Mouse (Mus musculus): ENCODE data around the gene Sppl3. TPM values are rescaled to one million over a fixed set of nuclear protein-coding genes. Genes with fewer than 3 reads are reported as not detected.

Sppl3 gene
- total RNA-seq, 1 experiment from 2014 or later, result 34.4 TPM

GRCm38 (mm10) chr5:114996447-114996846 is 14.5 kb upstream of the Sppl3 start:
- ATAC-seq (replicated peaks; ENCODE audit: low read depth, poor library complexity, severe bottlenecking), result peak; percentile 50; the same call in 1 of the 2 replicates

DNA sequence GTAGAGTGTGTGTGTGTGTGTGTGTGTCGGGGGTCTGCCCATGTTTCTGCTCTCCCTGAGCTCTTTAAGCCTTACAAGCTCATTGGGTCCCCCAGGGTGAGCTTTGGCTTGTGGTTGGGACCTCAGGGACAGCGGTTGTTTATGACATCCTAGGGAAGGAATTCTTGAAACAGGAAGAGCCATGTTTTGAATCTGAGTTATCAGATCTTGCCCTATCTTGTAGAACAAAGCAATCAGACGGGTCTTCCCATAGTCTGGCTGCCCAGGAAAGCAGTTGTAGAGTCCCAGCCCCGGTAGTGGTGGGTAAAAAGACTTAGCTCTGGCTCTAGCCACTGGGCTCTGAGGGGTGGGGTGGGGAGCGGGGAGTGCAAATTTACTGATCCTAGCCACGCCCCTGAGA is 13.6 kb upstream of the Sppl3 start:
- no peak for ATAC-seq (replicated peaks; ENCODE audit: low read depth, poor library complexity, severe bottlenecking)

GRCm38 (mm10) chr5:115000503-115000902 is 10.4 kb upstream of the Sppl3 start:
- ATAC-seq (replicated peaks; ENCODE audit: low read depth, poor library complexity, severe bottlenecking), result no peak

DNA sequence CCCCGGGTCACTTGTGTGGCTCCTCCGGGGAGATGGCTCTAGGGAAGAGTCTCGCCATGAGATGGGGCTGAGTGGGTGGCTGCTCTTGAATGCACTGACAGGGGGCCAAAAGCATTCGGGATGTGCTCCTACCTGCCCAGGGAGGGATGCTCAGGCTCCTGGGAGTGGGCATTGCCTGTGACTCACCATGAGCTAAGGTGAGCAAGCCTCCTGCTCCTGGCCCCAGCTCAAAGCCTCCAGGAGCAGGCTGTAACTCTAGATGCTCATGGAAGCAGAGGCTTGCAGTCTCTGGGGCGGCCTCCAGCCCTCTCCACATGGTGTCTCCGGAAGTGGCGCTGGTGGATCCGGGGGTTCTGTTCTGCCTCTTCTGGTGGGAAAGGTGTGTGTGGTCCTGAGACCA is 9.5 kb upstream of the Sppl3 start:
- ATAC-seq (replicated peaks; ENCODE audit: low read depth, poor library complexity, severe bottlenecking), result no peak

GRCm38 (mm10) chr5:115002781-115003180 is 8.2 kb upstream of the Sppl3 start:
- peak; percentile 18; the same call in 1 of the 2 replicates for ATAC-seq (replicated peaks; ENCODE audit: low read depth, poor library complexity, severe bottlenecking)

DNA sequence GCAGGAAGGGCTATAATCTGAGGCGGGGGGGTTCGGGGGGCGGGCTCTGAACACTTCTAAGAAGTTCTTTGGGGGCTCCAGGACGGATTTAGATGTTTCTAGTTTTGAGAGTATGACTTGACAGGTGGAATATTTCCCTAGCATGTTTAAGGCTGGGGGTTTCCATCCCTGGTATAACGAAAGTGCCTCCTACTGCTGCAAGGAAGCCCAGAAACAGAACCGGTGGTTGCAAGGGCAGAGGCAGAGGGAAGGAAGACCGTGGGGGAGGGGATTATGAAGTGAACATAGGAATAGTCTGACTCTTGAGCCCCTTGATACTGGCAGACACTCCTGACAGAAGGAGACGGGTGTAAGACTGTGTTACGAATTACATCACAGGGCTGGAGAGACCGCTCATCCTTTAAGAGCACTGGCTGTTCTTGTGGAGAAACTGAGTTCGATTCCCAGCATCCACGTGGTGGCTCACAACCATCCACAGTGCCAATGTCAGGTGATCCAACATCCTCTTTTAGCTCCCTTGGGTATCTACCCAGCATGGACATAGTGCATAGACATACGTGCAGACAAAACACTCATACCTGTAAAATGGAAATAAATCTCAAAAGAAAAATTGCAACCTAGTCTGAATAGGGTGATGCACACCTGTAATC is 7.6 kb upstream of the Sppl3 start:
- ATAC-seq (replicated peaks; ENCODE audit: low read depth, poor library complexity, severe bottlenecking), result 0 out of 2 replicates have a peak, but pooled peaks have one; percentile 32

DNA sequence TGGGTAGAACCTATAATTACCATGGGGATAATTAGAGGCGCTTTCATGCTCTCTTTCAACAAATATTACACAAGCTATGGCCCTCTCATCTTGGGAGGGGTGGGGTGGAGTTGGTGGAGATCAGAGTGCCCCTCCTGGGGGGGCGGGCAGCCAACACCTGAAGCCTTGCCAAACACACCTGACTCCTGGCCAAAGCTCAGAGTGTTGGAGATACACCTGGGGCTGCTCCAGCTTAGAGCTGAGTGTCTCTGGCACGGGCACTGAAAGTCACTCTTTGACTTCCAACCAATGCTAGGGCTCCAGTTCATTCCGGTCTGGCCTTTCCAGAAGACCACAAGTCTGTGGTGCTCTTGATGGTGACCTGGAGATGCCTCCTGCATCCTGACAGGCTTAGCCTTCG is 3.2 kb upstream of the Sppl3 start:
- ATAC-seq (replicated peaks; ENCODE audit: low read depth, poor library complexity, severe bottlenecking), result no peak

- ATAC-seq (replicated peaks; ENCODE audit: low read depth, poor library complexity, severe bottlenecking), result no peak
Measured at GRCm38 (mm10) chr5:115008307-115008706, 2.6 kb upstream of the Sppl3 start.

- ATAC-seq (replicated peaks; ENCODE audit: low read depth, poor library complexity, severe bottlenecking), result no peak
Measured at GRCm38 (mm10) chr5:115009143-115009542, 1.8 kb upstream of the Sppl3 start.

DNA sequence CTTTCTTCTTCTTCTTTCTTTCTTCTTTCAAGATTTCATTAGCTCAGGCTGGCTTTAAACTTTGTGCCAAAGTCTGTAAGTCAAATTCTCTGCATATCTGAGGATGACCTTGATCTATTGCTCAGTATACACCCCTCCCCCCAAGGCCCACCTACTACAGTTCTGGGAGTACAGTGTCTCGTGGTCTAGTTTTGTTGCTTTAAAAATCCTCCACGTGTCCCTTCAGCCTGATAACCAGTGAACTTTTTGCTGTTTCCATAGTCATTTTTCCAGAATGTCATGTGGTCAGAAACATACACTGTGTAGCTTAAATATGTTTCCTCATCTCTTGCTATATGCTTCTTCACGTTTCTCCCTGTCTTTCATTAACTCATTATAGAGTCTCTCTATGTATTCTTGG is 976 bp upstream of the Sppl3 start:
- ATAC-seq (replicated peaks; ENCODE audit: low read depth, poor library complexity, severe bottlenecking), result no peak

GRCm38 (mm10) chr5:115011217-115011518 is 231 bp downstream of the Sppl3 start:
- ATAC-seq (replicated peaks; ENCODE audit: low read depth, poor library complexity, severe bottlenecking), result no peak

DNA sequence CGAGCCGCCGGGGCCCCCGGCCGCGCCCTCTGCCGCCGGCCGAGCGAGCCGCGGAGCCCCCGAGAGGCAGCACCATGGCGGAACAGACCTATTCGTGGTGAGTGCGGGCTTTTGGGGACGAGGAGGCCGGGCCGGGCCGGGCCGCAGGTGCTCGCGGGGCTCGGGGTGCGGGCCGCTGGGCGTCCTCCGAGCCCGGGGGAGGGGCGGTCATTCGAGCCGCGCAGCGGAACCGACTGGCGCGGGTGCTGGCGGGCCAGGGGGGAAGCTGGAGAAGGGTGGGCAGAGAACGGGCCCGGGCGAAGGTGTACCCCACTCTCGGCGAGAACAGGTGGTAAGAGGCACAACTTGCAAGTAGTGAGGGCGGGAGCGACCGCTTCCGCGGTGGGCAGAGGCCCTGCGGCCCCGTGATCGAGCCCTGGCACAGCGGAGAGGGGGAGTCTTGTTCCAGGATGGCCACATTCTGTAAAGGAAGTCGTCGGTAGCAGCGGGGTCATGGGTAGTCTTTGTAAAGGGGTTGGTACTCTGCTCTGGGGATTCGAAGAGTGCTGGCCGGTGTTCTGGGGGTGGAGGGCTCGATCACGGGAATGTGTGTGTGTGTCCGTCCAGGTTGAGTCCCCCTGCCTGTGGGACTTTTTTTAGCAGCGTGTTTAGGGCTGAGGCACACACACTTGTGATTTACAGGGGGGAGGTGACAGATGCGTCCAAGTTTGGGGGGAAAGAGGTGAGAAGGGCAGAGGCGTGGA is 753 bp downstream of the Sppl3 start:
- ATAC-seq (replicated peaks; ENCODE audit: low read depth, poor library complexity, severe bottlenecking), result peak; percentile 21; the same call in 1 of the 2 replicates

DNA sequence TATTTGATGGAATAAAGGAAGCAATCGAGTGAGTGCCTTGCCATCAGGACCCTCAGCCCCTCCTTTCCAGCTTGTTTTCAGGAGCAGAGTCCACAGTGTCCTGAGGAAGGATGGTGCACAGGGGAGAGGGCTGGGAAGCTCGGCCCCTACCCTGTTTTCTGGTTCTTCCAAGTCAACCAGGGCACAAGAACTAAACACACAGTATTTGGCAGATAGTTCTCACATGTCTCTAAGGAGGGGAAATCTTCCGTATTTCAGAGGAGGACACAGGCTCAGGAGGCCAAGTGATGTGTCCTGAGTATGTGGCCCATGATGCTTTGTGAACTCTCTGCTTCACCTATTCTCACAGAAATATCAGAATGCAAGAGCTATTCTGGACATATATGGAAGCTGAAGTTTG is 2.5 kb downstream of the Sppl3 start:
- ATAC-seq (replicated peaks; ENCODE audit: low read depth, poor library complexity, severe bottlenecking), result no peak

DNA sequence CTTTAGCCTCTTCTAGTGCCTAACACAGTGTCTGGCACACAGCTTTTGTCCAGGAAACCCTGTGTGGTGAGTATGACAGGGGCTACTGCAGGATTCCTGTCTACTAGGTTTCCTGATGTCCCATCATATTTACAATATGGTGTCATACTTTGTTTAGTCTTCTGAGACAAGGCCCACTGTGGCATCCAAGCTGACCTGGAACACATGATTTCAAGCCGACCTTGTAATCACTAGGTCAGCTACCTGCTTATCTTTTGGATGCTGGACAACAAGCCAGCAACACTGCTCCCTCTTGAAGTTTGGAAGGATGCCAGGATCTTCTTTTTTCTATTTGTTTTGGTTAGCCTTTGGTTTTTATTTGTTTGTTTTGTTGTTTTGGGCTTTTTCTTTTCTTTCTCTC is 3.6 kb downstream of the Sppl3 start:
- no peak for ATAC-seq (replicated peaks; ENCODE audit: low read depth, poor library complexity, severe bottlenecking)

DNA sequence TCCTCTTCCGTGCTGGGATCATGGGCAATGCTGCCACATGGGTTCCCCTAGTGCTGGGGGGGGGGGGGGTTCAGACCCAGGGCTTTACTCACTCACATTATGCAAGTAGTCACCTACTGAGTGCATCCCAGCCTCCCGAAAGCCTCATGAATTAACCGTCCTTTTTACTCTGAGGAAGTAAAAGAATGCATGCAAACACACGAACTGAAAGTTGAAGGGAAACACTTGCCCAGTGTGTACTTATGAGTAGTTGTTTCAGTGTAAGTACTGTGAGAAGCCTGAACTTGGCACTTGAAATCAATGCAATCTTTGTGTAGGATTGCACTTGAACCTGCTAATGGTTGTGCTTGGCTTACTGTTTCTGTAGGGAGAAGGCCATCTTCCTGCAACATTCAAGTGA is 4.2 kb downstream of the Sppl3 start:
- ATAC-seq (replicated peaks; ENCODE audit: low read depth, poor library complexity, severe bottlenecking), result no peak

GRCm38 (mm10) chr5:115018270-115018669 is 7.3 kb downstream of the Sppl3 start:
- ATAC-seq (replicated peaks; ENCODE audit: low read depth, poor library complexity, severe bottlenecking), result peak; percentile 62

DNA sequence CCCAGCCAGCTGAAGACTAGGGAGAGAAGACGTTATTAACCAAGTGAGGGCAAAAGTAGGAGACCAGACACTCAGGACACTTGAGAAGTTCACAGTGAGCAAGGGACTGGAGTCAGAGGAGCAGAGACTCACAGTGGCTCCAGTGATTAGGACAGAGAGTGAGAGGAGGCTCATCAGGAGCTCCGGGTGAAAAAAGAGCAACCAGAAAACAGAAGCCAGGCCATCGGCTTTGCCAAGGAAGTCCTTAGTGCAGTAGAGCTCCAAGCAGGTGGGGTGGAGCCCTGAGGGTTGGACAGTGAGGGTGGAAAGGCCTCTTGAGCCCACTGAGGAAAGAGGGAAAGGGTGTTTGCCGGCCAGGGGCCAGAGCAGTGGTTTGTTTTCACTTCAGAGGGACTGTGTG is 7.9 kb downstream of the Sppl3 start:
- 0 out of 2 replicates have a peak, but pooled peaks have one; percentile 26 for ATAC-seq (replicated peaks; ENCODE audit: low read depth, poor library complexity, severe bottlenecking)

DNA sequence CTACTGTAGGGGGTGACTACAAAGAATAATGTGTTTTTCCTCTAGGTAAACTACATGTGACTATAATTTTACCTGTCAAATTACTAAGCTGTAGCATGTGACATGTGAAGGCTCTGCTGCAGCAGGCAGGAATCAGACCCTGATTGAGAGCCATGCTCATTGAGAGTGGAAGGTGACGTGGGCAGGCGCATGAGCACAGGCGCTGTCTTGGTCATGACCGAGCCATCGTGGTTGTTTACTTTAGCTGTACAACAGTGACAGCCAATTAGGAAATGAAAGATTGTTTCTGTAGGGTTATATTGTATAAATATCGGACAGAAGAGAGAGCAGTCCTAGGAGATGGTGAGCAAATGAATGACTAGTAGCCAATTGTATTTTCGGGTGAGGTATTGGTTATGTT is 11.1 kb downstream of the Sppl3 start:
- no peak for ATAC-seq (replicated peaks; ENCODE audit: low read depth, poor library complexity, severe bottlenecking)

DNA sequence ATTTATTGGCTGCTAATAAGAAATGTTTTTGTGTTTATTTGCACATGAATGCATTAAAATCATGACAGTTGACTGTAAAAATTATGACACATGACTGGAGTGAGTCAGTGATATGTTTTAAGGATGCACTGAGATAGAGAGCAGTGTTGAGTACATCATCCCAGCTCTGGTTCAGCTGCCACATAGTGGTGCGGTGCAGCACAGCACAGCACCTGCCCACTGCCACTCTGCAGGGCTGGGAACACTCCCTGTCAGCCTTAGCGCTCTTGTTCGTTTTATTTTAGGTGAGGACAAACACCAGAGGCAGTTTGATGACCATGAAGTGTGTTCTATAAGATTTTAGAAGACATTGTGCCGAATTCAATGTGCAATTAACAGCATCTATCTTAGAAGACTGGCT is 15.2 kb downstream of the Sppl3 start:
- peak; percentile 47; the same call in 1 of the 2 replicates for ATAC-seq (replicated peaks; ENCODE audit: low read depth, poor library complexity, severe bottlenecking)

GRCm38 (mm10) chr5:115027109-115027508 is 16.2 kb downstream of the Sppl3 start:
- ATAC-seq (replicated peaks; ENCODE audit: low read depth, poor library complexity, severe bottlenecking), result no peak

DNA sequence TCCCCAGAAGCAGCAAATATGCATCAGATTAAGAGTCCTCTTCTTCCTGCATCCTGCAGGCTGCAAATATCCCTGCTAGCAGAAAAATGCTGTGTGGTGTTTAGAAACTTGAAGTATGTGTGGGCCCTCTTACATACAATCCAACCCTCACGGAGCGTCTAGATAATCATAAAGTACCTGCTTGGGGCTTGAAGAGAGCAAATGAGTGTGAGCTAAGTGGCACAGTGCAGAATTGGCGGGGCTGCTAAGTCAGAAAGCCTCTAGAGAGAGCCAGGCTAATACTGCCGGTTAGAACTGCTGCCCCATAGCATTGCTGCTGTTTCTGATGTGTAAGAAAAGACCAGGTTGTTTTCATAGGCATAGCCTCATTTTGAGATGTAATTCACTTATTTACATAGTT is 18.0 kb downstream of the Sppl3 start:
- ATAC-seq (replicated peaks; ENCODE audit: low read depth, poor library complexity, severe bottlenecking), result no peak

- ATAC-seq (replicated peaks; ENCODE audit: low read depth, poor library complexity, severe bottlenecking), result no peak
Measured at GRCm38 (mm10) chr5:115029509-115029908, 18.6 kb downstream of the Sppl3 start.
